Mouse (Mus musculus) E14TG2a.4 (cell line): Measurements from ENCODE around the gene Ralb.

Experiments used
- CTCF ChIP-seq: conservative IDR thresholded peaks from 2 replicates; pipeline ENCODE4 v1.5.1; 2014; ENCODE audit warnings: low read length
- NANOG ChIP-seq: IDR thresholded peaks from 2 replicates; pipeline ENCODE4 v1.6.1; 2014; ENCODE audit warnings: borderline replicate concordance, low read length, mixed read lengths
- POU5F1 ChIP-seq: IDR thresholded peaks from 2 replicates; pipeline ENCODE4 v1.6.1; 2014; ENCODE audit warnings: low read length, borderline replicate concordance

DNA sequence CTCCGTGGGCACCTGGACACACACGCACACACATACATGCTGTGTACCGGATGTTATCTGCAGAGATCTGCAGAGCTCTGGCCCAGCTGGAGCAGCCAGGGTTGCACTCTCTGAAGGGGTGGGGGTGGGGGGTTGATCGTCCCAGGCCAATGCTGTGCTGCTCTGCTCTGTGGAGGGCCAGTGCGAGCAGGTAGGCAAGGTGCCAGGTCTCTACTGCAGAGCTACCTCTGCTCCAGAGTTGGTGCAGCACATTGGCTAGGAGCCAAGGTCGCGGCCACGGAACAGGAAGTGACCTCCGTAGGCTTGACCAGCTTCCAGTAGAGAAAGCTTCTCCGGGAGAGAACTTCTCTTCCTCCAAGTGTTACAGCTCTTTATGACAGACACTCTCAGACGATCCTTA is 12.5 kb downstream of the Ralb start:
- TF ChIP-seq CTCF, result no peak
- no peak for TF ChIP-seq NANOG
- no peak for TF ChIP-seq POU5F1
